Mouse (Mus musculus): ENCODE data around the gene Tyr. TPM values are rescaled to one million over a fixed set of nuclear protein-coding genes. Genes with fewer than 3 reads are reported as not detected.

Gene Tyr
- total RNA-seq (2023), result not detected

DNA sequence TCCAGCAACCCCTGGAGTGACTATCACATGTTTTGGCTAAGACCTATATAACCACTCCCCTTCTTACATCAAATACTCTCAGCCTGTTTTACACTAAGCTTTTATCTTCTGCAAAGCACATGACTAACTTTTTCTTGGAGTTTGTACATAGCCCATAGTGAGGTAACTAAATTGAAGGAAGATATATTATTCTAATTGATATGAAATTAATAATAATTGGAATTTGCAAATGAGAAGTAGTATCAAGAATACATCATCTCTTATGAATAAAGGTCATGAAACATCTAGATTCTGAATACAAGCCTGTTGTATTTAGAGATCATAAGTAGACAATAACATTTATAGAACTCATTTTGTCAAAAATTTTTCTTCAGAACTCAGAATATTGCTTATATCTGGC is at the start of gene Tyr:
Gene Tyr (minus strand): TSS at position 101 of the 400 bp plus-strand sequence.

Other genes starting within 250 kb of the Tyr start
- not detected for gene Nox4, start 247.4 kb downstream of the Tyr start, total RNA-seq (2023)
- not detected for gene Grm5, start 90.7 kb upstream of the Tyr start, total RNA-seq (2023)

All from T-cell, adult 66 days (primary cell).